Mouse (Mus musculus) gastrocnemius, postnatal 14 days (tissue): ENCODE data around the gene Pold2. TPM values are rescaled to one million over a fixed set of nuclear protein-coding genes. Genes with fewer than 3 reads are reported as not detected.
"Not testable (repeated sequence)": the region's sequence is repeated elsewhere in the genome, so short reads cannot be mapped to it uniquely, and the experiment has no call there.

Experiments used
- DNase-seq: peaks from one replicate; pipeline ENCODE4 v3.0.0; 2021; ENCODE audit warnings: mixed read lengths
- intact Hi-C: fragments of 180-260 bp; cut with DNase I; formaldehyde crosslinking; loops from one replicate; pipeline ENCODE4 v1.15.1; 2025; ENCODE audit warnings: low total_unique reads
- total RNA-seq, 2 experiments: library from RNA; stranded (reverse); gene quantifications; 2 replicates each; pipeline ENCODE4 v1.2.3; 2021

Gene Pold2
- total RNA-seq, 2 experiments from 2014 or later = 36.4 to 38.7 TPM

DNA sequence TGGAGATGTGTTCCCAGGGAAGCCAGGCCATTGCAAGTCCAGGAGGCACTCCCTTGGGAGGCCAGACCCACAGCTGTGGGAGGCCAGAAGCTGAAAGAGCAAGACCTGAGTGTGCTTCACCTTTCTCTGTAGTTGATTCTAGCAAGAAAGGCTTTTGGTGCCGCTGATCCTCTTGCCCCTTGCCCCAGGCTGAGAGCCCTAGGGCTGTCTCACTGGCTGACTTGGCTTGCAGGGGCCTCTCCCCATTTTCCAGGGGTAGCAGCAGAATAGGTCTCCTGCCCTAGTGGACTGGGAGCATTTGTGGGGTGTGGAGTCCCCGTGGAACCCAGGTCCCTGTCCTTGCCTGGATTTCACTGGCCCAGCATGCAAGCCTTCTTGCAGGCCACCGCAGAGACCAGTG lies 23.2 kb upstream of the Pold2 start:
- no peak for DNase-seq
- intact Hi-C loops = no loop called here

DNA sequence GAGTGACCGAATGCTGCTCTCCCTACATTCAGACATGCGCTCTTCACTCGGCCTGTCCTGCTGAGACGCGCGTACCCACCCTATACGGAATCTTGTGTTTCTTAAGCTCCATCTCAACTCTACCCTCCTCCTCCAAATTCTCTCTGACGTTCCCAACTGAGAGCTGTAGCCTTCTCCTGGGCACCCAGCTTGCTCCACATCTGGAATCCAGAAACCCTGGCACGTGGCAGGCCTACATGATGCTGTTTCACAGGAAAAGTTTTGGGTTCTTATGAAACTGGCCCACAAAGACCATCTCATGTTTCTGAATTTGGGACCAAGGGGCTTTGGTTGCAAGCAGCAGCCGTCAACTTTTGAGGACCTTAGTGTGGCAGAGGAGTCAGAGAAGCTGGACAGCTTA lies 21.2 kb upstream of the Pold2 start:
- intact Hi-C loops = no loop called here
- DNase-seq = no peak

DNA sequence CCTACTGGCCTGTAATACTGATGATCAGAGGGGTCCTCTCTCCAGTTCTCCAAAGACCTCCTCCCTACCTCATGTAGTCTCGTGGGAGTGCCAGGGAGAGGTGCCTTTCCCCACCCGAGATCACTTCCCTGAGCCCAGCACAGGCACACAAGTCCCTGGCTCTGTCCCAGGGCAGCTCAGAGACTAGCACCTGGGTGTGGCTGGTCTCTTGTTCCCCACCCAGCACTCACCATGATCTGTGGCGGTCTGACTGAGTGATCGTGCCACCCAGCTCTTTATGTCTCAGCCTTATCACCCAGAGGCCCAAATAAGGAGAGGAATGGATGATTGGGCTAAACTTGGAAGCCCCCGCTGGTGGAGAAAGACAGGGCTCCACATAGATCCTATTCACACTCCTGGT lies 20.4 kb upstream of the Pold2 start, which contains the start of gene Myl7:
Gene Myl7 (minus strand): TSS at position 252 of the 400 bp plus-strand sequence.
- intact Hi-C loops = no loop called here

GRCm38 (mm10) chr11:5897839-5898238 lies 19.7 kb upstream of the Pold2 start:
- DNase-seq = no peak
- intact Hi-C loops = no loop called here

More for the DNA sequence above, 20.4 kb upstream of the Pold2 start, which contains the start of gene Myl7:
- DNase-seq = no peak

GRCm38 (mm10) chr11:5897230-5897629 lies 19.1 kb upstream of the Pold2 start:
- no peak for DNase-seq
- intact Hi-C loops = no loop called here

GRCm38 (mm10) chr11:5893807-5894206 lies 15.7 kb upstream of the Pold2 start:
- intact Hi-C loops = no loop called here
- no peak for DNase-seq

GRCm38 (mm10) chr11:5892810-5893368 lies 14.8 kb upstream of the Pold2 start:
- DNase-seq = no peak
- intact Hi-C loops = no loop called here

GRCm38 (mm10) chr11:5892151-5892591 lies 14.1 kb upstream of the Pold2 start:
- peak; percentile 59 for DNase-seq
- intact Hi-C loops = no loop called here

- DNase-seq, intact Hi-C loops: not testable (repeated sequence)
Measured at GRCm38 (mm10) chr11:5888563-5888962, 10.5 kb upstream of the Pold2 start.

DNA sequence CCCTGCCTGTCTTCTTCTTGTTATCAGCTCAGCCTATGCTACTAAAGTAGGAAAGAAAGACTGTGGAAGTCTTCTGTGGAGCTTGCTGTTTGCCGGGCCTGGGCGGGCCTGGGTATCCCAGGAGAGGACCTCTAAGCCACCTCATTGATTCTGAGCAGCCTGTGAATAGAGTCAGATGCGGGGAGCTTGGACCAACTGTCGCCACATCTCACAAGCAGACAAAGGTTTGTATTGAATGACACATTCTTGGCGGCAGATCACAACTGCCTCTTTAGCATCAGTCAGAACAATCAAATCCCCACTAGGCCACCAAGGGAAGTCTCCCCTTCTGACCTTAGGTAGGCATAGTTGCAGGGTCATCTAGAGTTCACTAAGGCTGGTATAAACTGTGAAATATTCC lies 9.2 kb upstream of the Pold2 start:
- intact Hi-C loops = no loop called here
- DNase-seq = no peak

GRCm38 (mm10) chr11:5886187-5886586 lies 8.1 kb upstream of the Pold2 start:
- peak; percentile 59 for DNase-seq
- intact Hi-C loops = no loop called here

DNA sequence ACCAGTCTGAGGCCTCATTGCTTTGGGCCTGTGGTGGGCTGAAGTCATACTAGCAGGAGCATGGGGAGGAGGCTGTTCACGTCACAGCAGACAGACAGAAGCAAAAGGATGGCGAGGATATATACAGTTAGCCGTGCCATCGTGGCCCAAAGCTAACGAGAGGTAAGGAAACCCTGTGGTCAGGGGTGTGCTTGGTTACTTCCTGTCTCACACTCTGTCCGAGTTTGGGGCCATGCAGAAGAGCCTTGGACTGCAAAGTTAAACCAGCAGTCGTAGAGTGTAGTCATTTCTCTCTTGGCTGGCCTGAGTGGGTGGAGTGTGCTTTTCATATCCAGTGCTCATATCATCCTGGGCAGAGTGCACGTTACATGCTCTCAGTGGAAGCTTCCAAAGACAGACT lies 4.4 kb upstream of the Pold2 start:
- intact Hi-C loops = loop anchor here (5.0 kb wide), 2 partner anchors 35 to 90 kb away; no protein-coding TSS in a partner anchor
- DNase-seq = no peak

DNA sequence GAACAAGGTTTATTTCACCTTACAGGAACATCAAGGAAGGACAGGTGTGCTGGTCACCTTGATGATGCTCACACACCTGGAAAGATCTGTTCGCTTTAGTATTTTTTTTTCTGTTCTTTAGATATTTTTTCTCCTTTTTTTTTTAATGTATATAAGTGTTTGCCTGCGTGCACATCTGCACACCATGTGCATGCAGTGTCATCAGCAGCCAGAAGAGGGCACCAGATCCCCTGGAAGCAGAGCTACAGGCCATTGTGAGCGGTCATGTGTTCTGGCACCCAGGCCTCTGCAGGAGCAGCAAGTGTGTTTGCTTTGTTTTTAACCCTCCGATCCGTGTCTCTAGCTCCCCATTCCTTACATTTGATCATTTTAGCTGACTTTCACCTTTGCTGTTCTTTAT lies 1.8 kb upstream of the Pold2 start:
- intact Hi-C loops = loop anchor here (5.0 kb wide), 2 partner anchors 33 to 88 kb away; no protein-coding TSS in a partner anchor

GRCm38 (mm10) chr11:5878661-5879060 lies 569 bp upstream of the Pold2 start:
- DNase-seq = no peak
- intact Hi-C loops = no loop called here

More for the DNA sequence above, 1.8 kb upstream of the Pold2 start:
- peak; percentile 65 for DNase-seq

GRCm38 (mm10) chr11:5877421-5877820 lies 671 bp downstream of the Pold2 start:
- DNase-seq = no peak
- intact Hi-C loops = no loop called here

GRCm38 (mm10) chr11:5873192-5873591 lies 4.9 kb downstream of the Pold2 start:
- intact Hi-C loops = no loop called here
- DNase-seq = no peak

DNA sequence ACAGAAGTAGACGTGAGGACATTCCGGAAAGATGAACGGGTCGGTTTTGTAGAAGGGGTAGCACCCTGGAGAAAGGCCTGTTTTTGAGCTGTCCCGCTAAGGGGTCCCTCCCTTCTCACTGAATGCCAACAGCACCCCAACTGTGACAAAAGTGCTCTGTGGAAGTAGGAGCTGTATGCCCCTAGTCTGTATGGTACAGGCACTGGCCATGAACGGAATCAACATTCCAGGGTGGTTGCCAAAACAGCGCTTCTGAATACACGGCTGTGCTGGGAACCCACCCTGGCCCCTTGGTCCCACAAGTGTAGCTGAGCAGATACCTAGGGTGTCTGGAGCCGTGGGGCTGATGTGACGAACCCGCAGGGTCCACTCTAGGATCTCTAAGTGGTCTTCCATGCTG lies 5.4 kb downstream of the Pold2 start:
- DNase-seq = no peak
- intact Hi-C loops = no loop called here

GRCm38 (mm10) chr11:5870069-5870468 lies 8.0 kb downstream of the Pold2 start:
- DNase-seq = peak; percentile 54
- intact Hi-C loops = no loop called here

GRCm38 (mm10) chr11:5869331-5869730 lies 8.8 kb downstream of the Pold2 start:
- intact Hi-C loops = no loop called here
- DNase-seq = no peak

GRCm38 (mm10) chr11:5868324-5868723 lies 9.8 kb downstream of the Pold2 start:
- no peak for DNase-seq
- intact Hi-C loops = no loop called here

DNA sequence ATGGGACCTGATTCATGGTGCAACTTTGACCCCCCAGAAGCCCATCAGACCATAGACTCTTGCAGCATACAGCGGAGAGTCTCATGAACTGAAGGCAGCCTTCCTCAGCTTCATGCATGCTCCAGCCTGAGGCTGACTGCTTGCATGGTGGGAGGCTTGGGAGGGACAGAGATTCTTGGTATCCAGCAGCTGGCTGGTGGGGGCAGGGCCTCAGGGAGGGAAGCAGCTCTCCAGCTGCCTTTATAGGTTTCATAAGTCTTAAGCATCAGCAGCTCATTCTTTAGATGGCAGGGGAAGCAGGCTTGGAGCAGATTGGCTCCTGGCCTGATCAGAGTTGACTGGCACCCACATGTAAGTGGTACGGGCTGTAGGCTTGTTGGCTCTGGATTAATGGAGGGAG lies 10.9 kb downstream of the Pold2 start:
- DNase-seq = no peak
- intact Hi-C loops = no loop called here
